Comparison of ENCODE assay signal across 8 mouse cellular contexts in genomic region chr10:128140236-128140952, GRCm38 (mm10). TPM values are rescaled to one million over a fixed set of nuclear protein-coding genes. Genes with fewer than 3 reads are reported as not detected.
DNase-seq lines count a peak whose midpoint lies in the region; ATAC-seq and TF ChIP-seq lines count a peak whose summit lies in the region.

No protein-coding gene starts in this region.

- H3K9me3 ChIP-seq in heart, postnatal 0 days (replicated peaks; ENCODE audit: control insufficient read depth, low read length) = no peaks in the 10 kb centered on the region

- no peak overlapping the region for H3K4me3 ChIP-seq in gastrocnemius, adult 2 months
- H3K4me3 ChIP-seq in heart, postnatal 0 days (ENCODE audit: low read depth, low read length) = no peak overlapping the region

- ATAC-seq in heart, postnatal 0 days (ENCODE audit: insufficient read depth, low read depth) = no peak

- no peak overlapping the region for H3K27ac ChIP-seq in gastrocnemius, adult 2 months
- H3K27ac ChIP-seq in heart, postnatal 0 days (ENCODE audit: low read depth) = no peak overlapping the region

- H3K9ac ChIP-seq in heart, postnatal 0 days (replicated peaks; ENCODE audit: low read depth, low read length) = no peak overlapping the region

- H3K27me3 ChIP-seq in heart, postnatal 0 days (ENCODE audit: control insufficient read depth, insufficient read depth, low read length) = no peaks in the 10 kb centered on the region

- intact Hi-C loops in gastrocnemius, adult 2 months (cut with DNase I) = loop anchor here (5.0 kb wide), 1 partner anchor 48 kb away; the partner anchor contains the start of gene Baz2a
- intact Hi-C loops in gastrocnemius, postnatal 14 days (cut with DNase I; ENCODE audit: low total_unique reads) = loop anchor here (5.0 to 10.0 kb wide), 2 partner anchors 46 to 47 kb away; partner anchors contain the start of gene Baz2a

- no peak overlapping the region for H3K4me2 ChIP-seq in heart, postnatal 0 days (ENCODE audit: low read depth, low read length)

- peaks cover 81% of the 10 kb centered on the region for H3K36me3 ChIP-seq in heart, postnatal 0 days (replicated peaks; ENCODE audit: control insufficient read depth, insufficient read depth, low read length)

- 71% methylated on average over 12 of the region's 12 CpGs for WGBS in heart, postnatal 0 days

- H3K4me1 ChIP-seq in heart, postnatal 0 days (ENCODE audit: control insufficient read depth, insufficient read depth) = no peaks in the 10 kb centered on the region

- peak; percentile 52 for DNase-seq in gastrocnemius, adult 2 months
- no peak for DNase-seq in gastrocnemius, postnatal 14 days
- DNase-seq in right cerebral cortex, adult 18-20 months = peak; percentile 35
- DNase-seq in right cerebral cortex, postnatal 25 days = no peak
- DNase-seq in c-Kit-positive CD71-negative TER-119-negative erythroid progenitor cells, embryonic 14.5 days (ENCODE audit: low read depth) = peak; percentile 76
- peak; percentile 36 for DNase-seq in heart, postnatal 0 days (ENCODE audit: low spot score)
- DNase-seq in lung, postnatal 10 days = peak; percentile 81
- DNase-seq in testis, postnatal 10 days (ENCODE audit: low spot score) = peak; percentile 66

- TF ChIP-seq CTCF in gastrocnemius, adult 2 months (IDR thresholded peaks at IDR 0.05) = peak; percentile 84
- TF ChIP-seq CTCF in heart, postnatal 0 days (IDR thresholded peaks at IDR 0.05; ENCODE audit: low read depth) = peak; percentile 78

- TF ChIP-seq EP300 in heart, postnatal 0 days (IDR thresholded peaks at IDR 0.05; ENCODE audit: low read depth) = no peak

RNA-seq across cellular contexts. Expression of gene Rbms2, which starts 39.7 kb away (rescaled TPM):
- total RNA-seq in gastrocnemius, adult 2 months (2021) = 10 to 100 TPM; 51.8 to 71.2 TPM
- total RNA-seq in gastrocnemius, postnatal 14 days (2021) = 10 to 100 TPM; 55.2 to 57.9 TPM
- 41.9 and 59.4 TPM in 2 replicates for total RNA-seq in heart, postnatal 0 days (2014; rRNA removed; ENCODE audit: low replicate concordance)
- polyA plus RNA-seq in heart, postnatal 0 days (2015; fragmentation: Nextera tagmentation; extraction: Ambion mirVana) = 29.0 and 29.9 TPM in 2 replicates

RNA-seq across cellular contexts. Expression of gene Baz2a, which starts 49.0 kb away (rescaled TPM):
- 10 to 100 TPM; 12.7 to 13.2 TPM for total RNA-seq in gastrocnemius, adult 2 months (2021)
- 10 to 100 TPM; 15.2 to 15.6 TPM for total RNA-seq in gastrocnemius, postnatal 14 days (2021)
- total RNA-seq in heart, postnatal 0 days (2014; rRNA removed; ENCODE audit: low replicate concordance) = 15.8 and 16.7 TPM in 2 replicates
- 7.2 and 7.7 TPM in 2 replicates for polyA plus RNA-seq in heart, postnatal 0 days (2015; fragmentation: Nextera tagmentation; extraction: Ambion mirVana)

RNA-seq across cellular contexts. Expression of gene Gls2, which starts 53.9 kb away (rescaled TPM):
- under 1 TPM; 0.59 to 0.67 TPM for total RNA-seq in gastrocnemius, adult 2 months (2021)
- 1 to 10 TPM in 1 of 2 experiments, under 1 TPM in 1; 0.88 to 1.1 TPM for total RNA-seq in gastrocnemius, postnatal 14 days (2021)
- not detected in 2 replicates for total RNA-seq in heart, postnatal 0 days (2014; rRNA removed; ENCODE audit: low replicate concordance)
- polyA plus RNA-seq in heart, postnatal 0 days (2015; fragmentation: Nextera tagmentation; extraction: Ambion mirVana) = 0.14 and 0.33 TPM in 2 replicates

RNA-seq across cellular contexts. Expression of gene Atp5b, which starts 57.3 kb away (rescaled TPM):
- total RNA-seq in gastrocnemius, adult 2 months (2021) = 1,000 to 10,000 TPM; 3,225 to 4,497 TPM
- total RNA-seq in gastrocnemius, postnatal 14 days (2021) = 1,000 to 10,000 TPM; 3,648 to 4,448 TPM
- 19,517 and 23,614 TPM in 2 replicates for total RNA-seq in heart, postnatal 0 days (2014; rRNA removed; ENCODE audit: low replicate concordance)
- 9,758 and 9,784 TPM in 2 replicates for polyA plus RNA-seq in heart, postnatal 0 days (2015; fragmentation: Nextera tagmentation; extraction: Ambion mirVana)

Comparison
In these comparisons a context has a peak if more than half of its experiments do, and no peak if none do; other contexts are left out.
1. DNase-seq: peak in gastrocnemius, adult 2 months (single experiment), right cerebral cortex, adult 18-20 months (single experiment), c-Kit-positive CD71-negative TER-119-negative erythroid progenitor cells, embryonic 14.5 days (single experiment), heart, postnatal 0 days (single experiment), lung, postnatal 10 days (single experiment) and testis, postnatal 10 days (single experiment); none in gastrocnemius, postnatal 14 days (single experiment) and right cerebral cortex, postnatal 25 days (single experiment).